Mouse (Mus musculus) left cerebral cortex, postnatal 36 days (tissue): ENCODE data around the gene Alkbh2. TPM values are rescaled to one million over a fixed set of nuclear protein-coding genes. Genes with fewer than 3 reads are reported as not detected.
A peak's percentile ranks its signal among the peaks of the same experiment; 100 is the strongest.

Source experiments
- DNase-seq, 2 experiments: peaks; one replicate each; pipeline ENCODE4 v3.0.0; 2021 to 2022; ENCODE audit warnings: low spot score in 2 of 2, mixed read lengths in 1 of 2
- intact Hi-C: fragments of 180-260 bp; cut with DNase I; formaldehyde crosslinking; loops from one replicate; pipeline ENCODE4 v1.15.1; 2025
- total RNA-seq, 2 experiments: library from RNA; stranded (reverse); gene quantifications; 2 replicates each; pipeline ENCODE4 v1.2.3; 2021

The Alkbh2 gene
- total RNA-seq, 2 experiments from 2014 or later, result 6.0 to 7.4 TPM

DNA sequence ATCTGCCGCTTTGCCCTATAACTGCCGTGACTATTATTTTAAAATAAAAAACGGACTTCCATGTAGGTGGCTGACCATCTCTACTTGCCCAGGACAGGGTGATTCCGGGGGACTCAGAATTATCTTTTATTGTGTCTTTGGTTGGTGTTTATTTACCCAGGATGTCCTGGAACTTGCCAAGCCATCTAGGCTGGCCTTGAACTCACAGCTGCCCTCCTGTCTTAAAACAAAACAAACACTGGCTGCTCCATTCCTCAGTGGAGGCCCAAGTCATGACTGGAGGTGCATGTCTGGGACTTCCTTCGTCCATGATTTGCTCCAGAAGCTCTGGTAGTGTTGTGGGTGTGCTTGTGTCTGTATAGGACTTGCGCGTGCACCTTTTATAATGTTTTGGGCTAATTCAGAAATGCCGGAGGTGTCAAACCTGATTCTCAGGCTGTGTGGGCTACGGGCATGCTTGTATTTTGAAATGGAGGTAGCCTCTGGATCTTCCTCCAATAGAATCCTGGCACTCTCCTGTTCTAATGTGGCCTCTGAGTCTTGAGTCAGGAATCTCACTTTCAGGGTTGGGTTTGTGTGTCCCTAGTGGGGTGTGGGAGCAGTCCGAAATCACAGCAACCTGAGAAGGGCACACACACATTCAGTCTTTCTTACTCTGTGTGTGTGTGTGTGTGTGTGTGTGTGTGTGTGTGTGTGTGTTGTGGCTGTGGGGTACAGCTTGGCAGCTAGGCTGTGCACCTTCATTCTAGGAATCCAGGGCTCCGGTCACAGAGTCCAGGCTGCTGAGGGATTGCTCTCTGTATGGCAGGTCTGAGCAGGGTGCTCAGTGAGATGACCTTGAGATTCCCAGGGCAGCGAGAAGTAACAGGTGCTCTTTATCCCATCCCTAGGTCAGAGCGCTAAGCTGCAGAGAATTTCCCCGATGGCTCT lies 19.3 kb upstream of the Alkbh2 start:
- no peak for DNase-seq
- intact Hi-C loops, result no loop called here

- intact Hi-C loops, result no loop called here
- DNase-seq, result no peak
Observed at GRCm38 (mm10) chr5:114146028-114146888, 18.2 kb upstream of the Alkbh2 start, which contains the start of gene Acacb. TSS of gene Acacb (plus strand) at chr5:114146535.

- intact Hi-C loops, result loop anchor here (10.0 kb wide), 1 partner anchor 166 kb away; no protein-coding TSS in a partner anchor
- DNase-seq, result peak; percentile 43 to 68
Observed at GRCm38 (mm10) chr5:114139175-114139574, 11.2 kb upstream of the Alkbh2 start.

DNA sequence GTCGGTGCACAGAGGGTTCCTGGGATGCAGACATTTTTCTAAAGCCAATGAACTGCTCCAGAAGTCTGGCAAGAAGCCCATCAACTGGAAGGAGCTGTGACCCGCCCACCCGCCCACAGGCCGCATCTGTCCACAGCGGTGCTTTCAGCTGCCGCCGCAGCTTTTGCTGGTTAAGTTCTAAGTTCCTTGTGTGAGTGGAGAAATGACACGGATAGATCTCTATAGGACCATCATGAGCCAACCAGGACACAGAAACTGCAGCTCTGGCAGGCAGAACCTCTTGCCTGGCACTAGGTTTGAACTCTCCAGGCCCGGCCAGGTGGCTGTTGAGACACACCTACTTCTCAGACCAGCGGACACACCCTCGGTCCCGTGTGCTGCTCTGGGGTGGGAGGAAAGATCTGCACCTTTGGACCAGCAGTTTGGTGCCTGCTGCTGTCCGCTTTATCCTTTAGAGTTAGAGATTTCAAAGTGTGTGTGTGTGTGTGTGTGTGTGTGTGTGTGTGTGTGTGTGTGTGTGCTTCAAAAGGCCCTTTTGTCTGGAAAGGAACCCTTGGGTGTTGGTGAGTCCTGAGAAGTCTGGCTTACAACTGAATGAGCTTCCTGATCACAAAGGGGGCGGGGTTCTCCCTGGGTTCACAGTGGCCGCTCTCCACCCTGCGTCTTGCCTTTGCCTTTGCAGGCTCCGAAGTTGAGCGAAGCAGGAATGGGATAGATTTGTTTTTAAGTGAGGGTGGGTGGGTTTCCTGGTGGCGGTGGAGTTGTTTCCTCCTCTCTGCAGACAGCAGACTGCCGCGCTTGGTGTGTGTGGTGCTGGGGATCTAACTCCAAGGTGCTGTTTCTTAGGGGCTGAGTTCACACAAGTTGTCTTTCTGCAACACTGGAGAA lies 10.5 kb upstream of the Alkbh2 start:
- DNase-seq, result no peak
- intact Hi-C loops, result loop anchor here (10.0 kb wide), 1 partner anchor 166 kb away; no protein-coding TSS in a partner anchor

GRCm38 (mm10) chr5:114137481-114138276 lies 9.7 kb upstream of the Alkbh2 start:
- no peak for DNase-seq
- intact Hi-C loops, result loop anchor here (10.0 kb wide), 1 partner anchor 167 kb away; no protein-coding TSS in a partner anchor

DNA sequence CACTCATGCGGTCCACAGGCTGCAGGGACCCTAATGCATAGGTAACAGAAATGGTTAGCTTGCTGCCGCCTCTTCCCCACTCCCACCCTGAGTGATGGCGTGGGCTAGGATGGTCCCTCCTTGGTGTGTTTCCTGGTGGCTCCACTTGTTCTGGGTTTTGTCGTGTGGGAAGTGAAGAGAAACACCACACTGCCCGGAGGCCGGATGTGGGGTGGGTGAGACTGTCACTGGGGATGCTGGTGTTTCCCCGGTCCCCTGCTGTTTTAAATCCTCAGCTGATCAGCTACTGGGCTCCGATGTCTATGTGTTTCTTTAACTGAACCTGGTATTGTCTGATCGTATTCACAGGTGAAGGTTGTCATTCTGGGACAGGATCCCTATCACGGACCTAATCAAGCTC lies 7.5 kb upstream of the Alkbh2 start:
- intact Hi-C loops, result loop anchor here (10.0 kb wide), 1 partner anchor 169 kb away; no protein-coding TSS in a partner anchor
- no peak for DNase-seq

DNA sequence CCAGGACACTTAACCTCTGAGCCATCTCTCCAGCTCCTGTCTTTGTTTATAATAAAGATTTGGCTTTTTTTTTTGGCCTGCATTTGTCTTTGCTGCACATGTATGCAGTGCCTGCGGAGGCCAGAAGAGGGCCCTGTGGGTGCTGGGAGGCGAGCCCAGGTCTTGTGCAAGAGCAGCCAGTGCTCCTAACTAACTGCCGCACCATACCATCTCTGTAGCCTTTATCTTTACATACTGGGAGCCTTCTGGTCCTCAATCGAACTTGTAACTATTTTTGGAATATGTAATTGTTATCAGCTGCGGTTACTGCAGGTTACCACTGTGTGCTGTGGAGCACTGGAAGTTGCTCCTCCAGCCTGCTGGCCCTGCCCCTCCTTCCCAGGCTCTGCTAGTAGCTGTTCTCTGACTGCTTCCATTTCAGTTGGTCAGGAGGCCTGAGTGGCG lies 6.1 kb upstream of the Alkbh2 start:
- DNase-seq, result no peak
- intact Hi-C loops, result loop anchor here (10.0 kb wide), 1 partner anchor 171 kb away; no protein-coding TSS in a partner anchor

GRCm38 (mm10) chr5:114132841-114133240 lies 4.8 kb upstream of the Alkbh2 start:
- DNase-seq, result no peak

DNA sequence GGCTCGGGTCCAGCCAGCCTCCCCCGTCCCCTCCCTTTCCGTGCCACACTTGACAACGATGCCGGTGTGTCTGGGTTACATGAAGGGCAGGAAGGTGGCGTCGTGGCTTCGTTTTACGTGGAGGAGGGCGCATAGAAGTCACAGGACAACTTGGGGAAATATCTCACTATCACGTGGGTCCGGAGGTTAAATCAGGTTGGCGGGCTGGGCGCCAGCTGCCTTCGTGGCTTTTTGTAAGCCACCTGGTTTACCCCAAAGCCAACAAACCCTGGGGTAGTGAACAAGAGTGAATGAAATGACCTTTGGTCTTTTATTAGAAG lies 3.5 kb upstream of the Alkbh2 start:
- DNase-seq, result no peak

More at GRCm38 (mm10) chr5:114132841-114133240, 4.8 kb upstream of the Alkbh2 start:
- intact Hi-C loops, result loop anchor here (10.0 kb wide), 1 partner anchor 172 kb away; no protein-coding TSS in a partner anchor

DNA sequence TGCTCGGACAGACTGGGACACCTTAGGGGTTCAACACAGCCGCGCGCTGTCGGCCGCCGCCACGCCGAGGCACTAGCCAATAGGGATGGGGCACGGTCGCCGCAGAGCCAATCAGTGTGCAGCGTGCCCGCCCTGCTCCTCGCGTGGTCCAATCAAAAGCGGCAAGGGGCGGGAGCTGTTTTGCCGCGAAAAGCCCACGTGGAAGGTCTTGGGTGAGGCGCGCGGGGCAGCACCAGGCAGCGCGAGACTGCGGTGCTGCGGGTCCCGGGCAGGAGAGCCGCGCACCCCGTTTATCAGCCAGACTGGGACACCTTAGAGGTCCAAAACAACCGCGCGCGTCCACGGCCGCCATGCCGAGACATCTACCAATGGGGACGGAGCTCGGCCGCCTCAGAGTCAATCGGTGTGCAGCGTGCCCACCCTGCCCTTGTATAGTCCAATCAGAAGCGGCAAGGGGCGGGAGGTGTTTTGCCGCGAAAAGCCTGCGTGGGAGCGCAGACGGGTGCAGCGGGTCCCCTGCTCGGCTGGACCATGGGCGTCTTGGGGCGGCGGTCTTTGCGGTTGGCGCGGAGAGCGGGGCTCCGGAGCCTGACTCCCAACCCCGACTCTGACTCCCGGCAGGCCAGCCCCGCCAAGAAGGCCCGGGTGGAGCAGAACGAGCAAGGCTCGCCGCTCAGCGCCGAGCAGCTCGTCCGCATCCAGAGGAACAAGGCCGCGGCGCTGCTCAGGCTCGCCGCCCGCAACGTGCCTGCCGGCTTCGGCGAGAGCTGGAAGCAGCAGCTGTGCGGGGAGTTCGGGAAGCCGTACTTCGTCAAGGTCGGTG lies 2.9 kb upstream of the Alkbh2 start:
- intact Hi-C loops, result loop anchor here (10.0 kb wide), 1 partner anchor 174 kb away; no protein-coding TSS in a partner anchor
- peak; percentile 93 to 94 for DNase-seq

More for the DNA sequence above, 3.5 kb upstream of the Alkbh2 start:
- intact Hi-C loops, result loop anchor here (10.0 kb wide), 1 partner anchor 173 kb away; no protein-coding TSS in a partner anchor

DNA sequence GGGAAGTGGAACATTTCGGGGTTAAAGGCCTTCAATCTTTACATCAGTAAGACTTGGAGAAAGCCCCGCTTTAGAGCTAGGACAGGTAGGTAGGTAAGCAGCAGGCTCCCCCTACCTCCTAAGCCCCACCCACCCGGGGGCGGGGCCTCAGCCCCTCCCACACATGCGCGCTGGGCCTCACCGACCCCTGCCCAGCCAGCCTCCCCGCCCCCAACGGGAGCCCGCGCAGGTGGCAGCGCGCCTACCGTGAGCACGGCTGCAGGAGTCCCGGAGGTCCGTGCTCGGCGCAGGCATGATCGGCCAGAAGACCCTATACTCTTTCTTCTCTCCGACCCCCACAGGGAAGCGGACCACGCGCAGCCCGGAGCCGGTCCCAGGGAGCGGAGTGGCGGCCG lies 2.2 kb upstream of the Alkbh2 start, which contains the start of gene Ung:
Ung (plus strand) TSS at position 176 of the 395 bp plus-strand sequence.
- intact Hi-C loops, result loop anchor here (10.0 kb wide), 1 partner anchor 175 kb away; no protein-coding TSS in a partner anchor

DNA sequence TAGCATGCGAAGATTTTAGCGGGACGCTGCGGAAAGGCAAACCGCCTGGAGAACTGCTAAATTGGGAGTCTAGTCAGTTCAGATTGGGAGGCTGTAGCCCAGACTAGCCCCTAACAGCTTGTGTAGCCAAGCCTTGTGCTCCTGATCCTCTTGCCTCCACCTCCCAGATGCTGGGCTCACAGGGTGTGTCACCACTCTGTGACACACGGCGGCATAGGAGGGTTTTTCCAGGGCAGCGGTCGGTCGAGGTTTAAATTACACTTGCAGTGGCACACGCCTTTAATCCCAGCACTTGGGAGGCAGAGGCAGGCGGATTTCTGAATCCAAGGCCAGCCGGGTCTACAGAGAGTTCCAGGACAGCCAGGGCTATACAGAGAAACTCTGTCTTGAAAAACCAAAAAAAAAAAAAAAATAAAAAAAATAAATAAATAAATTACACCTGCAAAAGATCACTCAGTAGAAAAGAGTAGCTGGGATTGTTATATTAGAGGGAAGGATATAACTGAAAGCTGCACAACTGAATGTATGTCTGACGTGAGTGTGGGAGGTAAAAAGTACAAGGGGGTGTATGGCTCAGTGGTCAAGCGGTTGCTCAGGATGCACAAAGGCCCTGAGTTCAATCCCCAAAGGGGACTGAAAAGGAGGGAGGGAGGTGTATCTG lies 1.7 kb upstream of the Alkbh2 start:
- DNase-seq, result no peak
- intact Hi-C loops, result loop anchor here (10.0 kb wide), 1 partner anchor 175 kb away; no protein-coding TSS in a partner anchor

More for the DNA sequence above, 2.2 kb upstream of the Alkbh2 start, which contains the start of gene Ung:
- no peak for DNase-seq

GRCm38 (mm10) chr5:114126499-114127244 lies 1.3 kb downstream of the Alkbh2 start:
- intact Hi-C loops, result loop anchor here (2.0 kb wide), 1 partner anchor 26 kb away; no protein-coding TSS in a partner anchor

GRCm38 (mm10) chr5:114126008-114126407 lies 2.0 kb downstream of the Alkbh2 start:
- DNase-seq, result no peak
- intact Hi-C loops, result loop anchor here (2.0 kb wide), 1 partner anchor 25 kb away; no protein-coding TSS in a partner anchor

More at GRCm38 (mm10) chr5:114126499-114127244, 1.3 kb downstream of the Alkbh2 start:
- DNase-seq, result no peak

- DNase-seq, result no peak
- intact Hi-C loops, result no loop called here
Observed at GRCm38 (mm10) chr5:114119806-114120205, 8.2 kb downstream of the Alkbh2 start.
